Mouse (Mus musculus): Measurements from ENCODE around the gene Nsmce4a. TPM values are rescaled to one million over a fixed set of nuclear protein-coding genes. Genes with fewer than 3 reads are reported as not detected.
"Not testable (repeated sequence)": the region's sequence is repeated elsewhere in the genome, so short reads cannot be mapped to it uniquely, and the experiment has no call there.

The Nsmce4a gene
- polyA plus RNA-seq, 1 experiment from 2014 or later, result 81.4 TPM

- 53% methylated on average over 6 of the region's 6 CpGs for WGBS
- no peak for ATAC-seq (ENCODE audit: low FRiP score, low read depth)
- Histone ChIP-seq H3K36me3 (no peaks in the 10 kb centered on the region), H3K9ac (no peak overlapping the region), H3K4me1 (replicated peaks) (peaks cover 13% of the 10 kb centered on the region), H3K27me3 (no peaks in the 10 kb centered on the region), H3K27ac (replicated peaks) (0 out of 2 replicates have a peak overlapping the region, but pooled peaks have one; percentile 31), H3K9me3 (no peaks in the 10 kb centered on the region), H3K4me3 (no peak overlapping the region), H3K4me2 (no peak overlapping the region)
These were observed 24.6 kb upstream of the Nsmce4a start for GRCm38 (mm10) chr7:130597546-130597945.

- not testable (repeated sequence) for H3K27me3 ChIP-seq; H3K9ac ChIP-seq; H3K4me2 ChIP-seq; H3K9me3 ChIP-seq; H3K4me3 ChIP-seq; ATAC-seq (ENCODE audit: low FRiP score, low read depth); H3K27ac ChIP-seq (replicated peaks); H3K36me3 ChIP-seq
- H3K4me1 ChIP-seq (replicated peaks), result peaks cover 13% of the 10 kb centered on the region
- 47% methylated on average over 9 of the region's 19 CpGs for WGBS
These were observed 23.3 kb upstream of the Nsmce4a start for GRCm38 (mm10) chr7:130596079-130596855.

- peaks cover 16% of the 10 kb centered on the region for H3K4me1 ChIP-seq (replicated peaks)
- not testable (repeated sequence) for H3K27ac ChIP-seq (replicated peaks); H3K36me3 ChIP-seq; H3K4me3 ChIP-seq; H3K4me2 ChIP-seq; H3K9ac ChIP-seq; H3K27me3 ChIP-seq; H3K9me3 ChIP-seq
- ATAC-seq (ENCODE audit: low FRiP score, low read depth), result peak; percentile 80
- WGBS, result 22% methylated on average over 8 of the region's 11 CpGs
These were observed 20.7 kb upstream of the Nsmce4a start for GRCm38 (mm10) chr7:130593375-130594239.

GRCm38 (mm10) chr7:130592975-130593374, 20.1 kb upstream of the Nsmce4a start:
- not testable (repeated sequence) for H3K27ac ChIP-seq (replicated peaks); H3K4me3 ChIP-seq; H3K36me3 ChIP-seq; H3K4me2 ChIP-seq; H3K9me3 ChIP-seq; H3K27me3 ChIP-seq; H3K9ac ChIP-seq
- ATAC-seq (ENCODE audit: low FRiP score, low read depth), result 0 out of 2 replicates have a peak, but pooled peaks have one; percentile 10
- peaks cover 16% of the 10 kb centered on the region for H3K4me1 ChIP-seq (replicated peaks)
- WGBS, result no CpG with 5 or more reads among the region's 11 CpGs

GRCm38 (mm10) chr7:130590845-130591437, 18.0 kb upstream of the Nsmce4a start:
- H3K9me3 ChIP-seq, result no peaks in the 10 kb centered on the region
- no peaks in the 10 kb centered on the region for H3K27me3 ChIP-seq
- ATAC-seq (ENCODE audit: low FRiP score, low read depth), result no peak
- peaks cover 4% of the 10 kb centered on the region; the same call in 1 of the 2 replicates for H3K4me1 ChIP-seq (replicated peaks)
- H3K4me2 ChIP-seq, result no peak overlapping the region
- H3K4me3 ChIP-seq, result no peak overlapping the region
- H3K36me3 ChIP-seq, result no peaks in the 10 kb centered on the region
- H3K9ac ChIP-seq, result no peak overlapping the region
- WGBS, result 87% methylated on average over 8 of the region's 8 CpGs
- no peak overlapping the region for H3K27ac ChIP-seq (replicated peaks)

GRCm38 (mm10) chr7:130590081-130590828, 17.3 kb upstream of the Nsmce4a start:
- Histone ChIP-seq H3K27ac (replicated peaks) (no peak overlapping the region), H3K4me1 (replicated peaks) (peaks cover 4% of the 10 kb centered on the region; the same call in 1 of the 2 replicates), H3K27me3 (no peaks in the 10 kb centered on the region), H3K4me2 (no peak overlapping the region), H3K36me3 (no peaks in the 10 kb centered on the region), H3K4me3 (no peak overlapping the region), H3K9me3 (no peaks in the 10 kb centered on the region), H3K9ac (no peak overlapping the region)
- no peak for ATAC-seq (ENCODE audit: low FRiP score, low read depth)
- WGBS, result 60% methylated on average over 13 of the region's 13 CpGs

GRCm38 (mm10) chr7:130586521-130587072, 13.7 kb upstream of the Nsmce4a start:
- ATAC-seq (ENCODE audit: low FRiP score, low read depth), result no peak
- Histone ChIP-seq H3K9ac (no peak overlapping the region), H3K36me3 (no peaks in the 10 kb centered on the region), H3K27me3 (no peaks in the 10 kb centered on the region), H3K9me3 (no peaks in the 10 kb centered on the region), H3K4me2 (no peak overlapping the region), H3K27ac (replicated peaks) (no peak overlapping the region), H3K4me3 (no peak overlapping the region), H3K4me1 (replicated peaks) (peaks cover 4% of the 10 kb centered on the region; the same call in 1 of the 2 replicates)
- WGBS, result 88% methylated on average over 2 of the region's 2 CpGs

GRCm38 (mm10) chr7:130578607-130579006, 5.7 kb upstream of the Nsmce4a start:
- no peak for ATAC-seq (ENCODE audit: low FRiP score, low read depth)
- Histone ChIP-seq H3K9me3 (no peaks in the 10 kb centered on the region), H3K27me3 (no peaks in the 10 kb centered on the region), H3K4me1 (replicated peaks) (peaks cover 10% of the 10 kb centered on the region), H3K27ac (replicated peaks) (no peak overlapping the region), H3K9ac (no peak overlapping the region), H3K4me2 (no peak overlapping the region), H3K36me3 (no peaks in the 10 kb centered on the region), H3K4me3 (no peak overlapping the region)
- 76% methylated on average over 5 of the region's 5 CpGs for WGBS

GRCm38 (mm10) chr7:130578066-130578465, 5.1 kb upstream of the Nsmce4a start:
- no peaks in the 10 kb centered on the region for H3K9me3 ChIP-seq

GRCm38 (mm10) chr7:130577388-130578003, 4.6 kb upstream of the Nsmce4a start, which contains the start of gene Tacc2:
Gene Tacc2 (plus strand): TSS chr7:130577438.
- WGBS, result 59% methylated on average over 15 of the region's 15 CpGs
- Histone ChIP-seq H3K36me3 (no peaks in the 10 kb centered on the region), H3K27ac (replicated peaks) (no peak within 1 kb of the TSS), H3K4me3 (no peak within 1 kb of the TSS), H3K4me2 (peak within 1 kb of the TSS; percentile 17; the same call in 1 of the 2 replicates), H3K9me3 (no peaks in the 10 kb centered on the region), H3K27me3 (no peaks in the 10 kb centered on the region), H3K9ac (no peak within 1 kb of the TSS), H3K4me1 (replicated peaks) (peaks cover 10% of the 10 kb centered on the region)
- no peak for ATAC-seq (ENCODE audit: low FRiP score, low read depth)

More at GRCm38 (mm10) chr7:130578066-130578465, 5.1 kb upstream of the Nsmce4a start:
- no peaks in the 10 kb centered on the region for H3K36me3 ChIP-seq
- no peak overlapping the region for H3K4me3 ChIP-seq
- peaks cover 10% of the 10 kb centered on the region for H3K4me1 ChIP-seq (replicated peaks)
- H3K4me2 ChIP-seq, result no peak overlapping the region
- no peak overlapping the region for H3K27ac ChIP-seq (replicated peaks)
- no peak for ATAC-seq (ENCODE audit: low FRiP score, low read depth)
- H3K9ac ChIP-seq, result no peak overlapping the region
- 95% methylated on average over 2 of the region's 2 CpGs for WGBS
- no peaks in the 10 kb centered on the region for H3K27me3 ChIP-seq

GRCm38 (mm10) chr7:130576981-130577380, 4.1 kb upstream of the Nsmce4a start:
- no peak for ATAC-seq (ENCODE audit: low FRiP score, low read depth)
- H3K9ac ChIP-seq, result no peak overlapping the region
- no peak overlapping the region for H3K4me3 ChIP-seq
- no peaks in the 10 kb centered on the region for H3K27me3 ChIP-seq
- no peaks in the 10 kb centered on the region for H3K36me3 ChIP-seq
- H3K9me3 ChIP-seq, result no peaks in the 10 kb centered on the region
- 34% methylated on average over 10 of the region's 10 CpGs for WGBS
- H3K27ac ChIP-seq (replicated peaks), result no peak overlapping the region
- peak overlapping the region; percentile 17; the same call in 1 of the 2 replicates for H3K4me2 ChIP-seq
- H3K4me1 ChIP-seq (replicated peaks), result peaks cover 10% of the 10 kb centered on the region
